Mouse (Mus musculus) limb, embryonic 14.5 days (tissue): ENCODE data around the gene Kdelc1. TPM values are rescaled to one million over a fixed set of nuclear protein-coding genes. Genes with fewer than 3 reads are reported as not detected.

Experiments used
- ATAC-seq: fragments of 200-750 bp; cut with Nextera tagmentation; 2 replicates; pipeline ENCODE4 v1.8.0; 2017; ENCODE audit warnings: low read depth, moderate number of reproducible peaks, moderate TSS enrichment; ENCODE audit not compliant: low FRiP score
- DNase-seq: peaks from one replicate; pipeline ENCODE4 v3.0.0-alpha.2; 2015; ENCODE audit warnings: low spot score
- H3K27ac ChIP-seq: fragments of 300-500 bp; sonication (generic); replicated peaks from 2 replicates; pipeline ENCODE4 v1.5.1; 2014; ENCODE audit warnings: low read depth, mild to moderate bottlenecking, low read length, moderate library complexity, mixed read lengths
- H3K27me3 ChIP-seq: fragments of 300-500 bp; sonication (generic); 2 replicates; pipeline ENCODE4 v1.6.1; 2014; ENCODE audit warnings: low read length, mixed read lengths; ENCODE audit not compliant: control insufficient read depth, insufficient read depth
- H3K36me3 ChIP-seq: fragments of 300-500 bp; sonication (generic); 2 replicates; pipeline ENCODE4 v1.6.1; 2014; ENCODE audit warnings: mild to moderate bottlenecking, low read length, moderate library complexity, mixed read lengths; ENCODE audit not compliant: control insufficient read depth, insufficient read depth
- H3K4me1 ChIP-seq: fragments of 300-500 bp; sonication (generic); 2 replicates; pipeline ENCODE4 v1.6.1; 2014; ENCODE audit warnings: antibody characterized with exemption, low read length, mixed read lengths; ENCODE audit not compliant: control insufficient read depth, insufficient read depth
- H3K4me2 ChIP-seq: fragments of 300-500 bp; sonication (generic); replicated peaks from 2 replicates; pipeline ENCODE4 v1.6.1; 2014; ENCODE audit warnings: low read depth, mild to moderate bottlenecking, low read length, moderate library complexity; ENCODE audit not compliant: severe bottlenecking
- H3K4me3 ChIP-seq: fragments of 300-500 bp; sonication (generic); replicated peaks from 2 replicates; pipeline ENCODE4 v1.5.1; 2014; ENCODE audit warnings: low read length
- H3K9ac ChIP-seq: fragments of 300-500 bp; sonication (generic); 2 replicates; pipeline ENCODE4 v1.6.1; 2014; ENCODE audit warnings: mild to moderate bottlenecking, low read depth, low read length, moderate library complexity; ENCODE audit not compliant: severe bottlenecking
- H3K9me3 ChIP-seq: fragments of 300-500 bp; sonication (generic); 2 replicates; pipeline ENCODE4 v1.6.1; 2016; ENCODE audit warnings: low read length; ENCODE audit not compliant: control insufficient read depth
- POLR2A ChIP-seq: fragments of 200-500 bp; IDR thresholded peaks from 2 replicates; pipeline ENCODE4 v1.8.0; 2012; ENCODE audit warnings: inconsistent platforms, mild to moderate bottlenecking, moderate library complexity, borderline replicate concordance; ENCODE audit not compliant: insufficient read depth, insufficient read length; ENCODE audit errors: extremely low read depth
- WGBS: fragments of 180-500 bp; shearing (Covaris S2); extraction: QIAGEN DNeasy Blood & Tissue Kit; methylation state at CpG from one replicate; pipeline ENCODE4 v1.1.7; 2014; 5-methylcytosine and 5-hydroxymethylcytosine counted together
- polyA plus RNA-seq, 2 experiments: library from polyadenylated mRNA; depleted of rRNA in 1 of 2; stranded (reverse) in 1 of 2; unstranded in 1 of 2; fragments of >200 nt; fragmentation: Nextera tagmentation in 1 of 2; extraction: Ambion mirVana in 1 of 2; gene quantifications; 2 replicates each; pipeline versions ENCODE4 v1.2.1 to v1.2.3; 2012 to 2014

The Kdelc1 gene
- polyA plus RNA-seq, 2 experiments = 68.3 to 69.7 TPM

DNA sequence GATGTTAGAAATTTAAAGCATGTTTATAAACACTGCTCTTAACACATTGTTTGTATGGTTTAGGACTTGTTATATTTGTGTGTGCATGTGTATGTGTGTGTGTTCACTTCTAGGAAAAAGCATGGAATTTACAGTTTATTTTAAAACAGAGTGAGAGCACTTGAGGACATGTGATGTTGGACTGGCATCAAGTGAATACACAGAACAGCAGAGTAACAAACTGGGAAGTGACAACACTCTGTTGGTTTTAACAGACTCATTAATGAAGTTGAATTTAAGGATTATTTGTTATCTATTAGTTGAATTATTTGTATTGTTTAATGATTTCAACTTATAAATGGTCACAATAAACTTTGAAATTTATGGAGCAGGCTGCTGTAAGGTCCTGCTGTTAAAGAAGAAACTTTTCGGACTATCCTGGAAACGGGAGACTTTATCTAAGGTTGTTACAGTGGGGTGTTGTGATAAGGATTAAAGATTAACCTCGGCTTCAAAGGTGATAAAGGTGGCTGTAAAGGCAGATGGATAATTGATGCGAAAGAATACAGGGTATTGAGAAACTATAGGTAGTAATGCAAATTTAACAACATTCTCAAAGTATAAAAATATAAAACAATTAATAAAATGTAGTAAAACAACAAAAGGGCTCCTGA lies 11.4 kb upstream of the Kdelc1 start:
- Histone ChIP-seq H3K36me3 (peaks cover 37% of the 10 kb centered on the region), H3K27me3 (no peaks in the 10 kb centered on the region), H3K27ac (no peak overlapping the region), H3K4me1 (no peaks in the 10 kb centered on the region), H3K4me3 (no peak overlapping the region), H3K4me2 (no peak overlapping the region), H3K9ac (no peak overlapping the region), H3K9me3 (no peaks in the 10 kb centered on the region)
- ATAC-seq = no peak
- DNase-seq = no peak
- no peak for TF ChIP-seq POLR2A
- 91% methylated on average over 4 of the region's 4 CpGs for WGBS

DNA sequence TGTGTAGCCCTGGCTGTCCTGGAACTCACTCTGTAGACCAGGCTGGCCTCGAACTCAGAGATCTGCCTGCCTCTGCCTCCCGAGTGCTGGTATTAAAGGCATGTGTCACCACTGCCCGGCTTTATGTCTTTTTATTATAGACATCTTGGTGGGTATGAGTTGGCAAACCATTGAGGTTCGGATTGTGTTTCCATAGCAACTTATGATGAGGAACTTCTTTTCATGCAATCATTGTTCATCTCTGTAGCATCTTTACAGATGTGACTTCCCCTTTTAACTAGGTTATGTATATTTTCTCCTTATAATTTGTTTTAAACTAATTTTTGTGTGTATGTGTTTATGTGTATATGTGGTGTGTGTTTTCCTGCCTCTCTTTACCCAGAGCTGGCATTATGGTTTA lies 7.0 kb upstream of the Kdelc1 start:
- ATAC-seq (no peak), DNase-seq (no peak)
- peaks cover 31% of the 10 kb centered on the region for H3K36me3 ChIP-seq
- 93% methylated on average over 4 of the region's 4 CpGs for WGBS
- 0 out of 2 replicates have a peak, but pooled peaks cover under 1% of the 10 kb centered on the region for H3K4me1 ChIP-seq
- no peak overlapping the region for H3K4me3 ChIP-seq
- H3K9me3 ChIP-seq = no peaks in the 10 kb centered on the region
- no peak overlapping the region for H3K9ac ChIP-seq
- no peak for TF ChIP-seq POLR2A
- no peak overlapping the region for H3K27ac ChIP-seq
- no peak overlapping the region for H3K4me2 ChIP-seq
- H3K27me3 ChIP-seq = no peaks in the 10 kb centered on the region

DNA sequence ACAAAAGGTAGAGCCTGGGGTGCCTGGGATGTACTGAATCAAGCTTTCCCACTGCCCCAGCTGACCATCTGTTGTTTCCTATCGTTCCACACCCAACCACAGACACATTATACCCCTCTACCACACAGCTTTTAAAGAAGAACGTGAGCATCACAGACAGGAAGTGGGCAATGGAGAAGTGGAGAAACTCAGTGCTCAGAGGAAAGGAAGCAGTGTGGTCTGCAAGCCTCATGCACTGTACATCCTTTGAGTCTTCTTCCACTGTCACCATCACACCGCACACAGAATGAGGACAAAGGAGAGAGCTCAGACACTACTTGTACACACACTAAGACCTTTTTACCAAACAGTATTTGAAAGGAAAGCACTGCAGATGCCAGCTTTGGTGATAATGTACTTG lies 3.6 kb upstream of the Kdelc1 start:
- H3K27me3 ChIP-seq = no peaks in the 10 kb centered on the region
- peaks cover 12% of the 10 kb centered on the region; the same call in 1 of the 2 replicates for H3K36me3 ChIP-seq
- no peak overlapping the region for H3K27ac ChIP-seq
- no peaks in the 10 kb centered on the region for H3K9me3 ChIP-seq
- no peak for DNase-seq
- no peak overlapping the region for H3K4me3 ChIP-seq
- H3K4me1 ChIP-seq = 0 out of 2 replicates have a peak, but pooled peaks cover 6% of the 10 kb centered on the region
- H3K4me2 ChIP-seq = no peak overlapping the region
- 86% methylated on average over 3 of the region's 3 CpGs for WGBS
- no peak overlapping the region for H3K9ac ChIP-seq
- no peak for ATAC-seq
- TF ChIP-seq POLR2A = no peak

DNA sequence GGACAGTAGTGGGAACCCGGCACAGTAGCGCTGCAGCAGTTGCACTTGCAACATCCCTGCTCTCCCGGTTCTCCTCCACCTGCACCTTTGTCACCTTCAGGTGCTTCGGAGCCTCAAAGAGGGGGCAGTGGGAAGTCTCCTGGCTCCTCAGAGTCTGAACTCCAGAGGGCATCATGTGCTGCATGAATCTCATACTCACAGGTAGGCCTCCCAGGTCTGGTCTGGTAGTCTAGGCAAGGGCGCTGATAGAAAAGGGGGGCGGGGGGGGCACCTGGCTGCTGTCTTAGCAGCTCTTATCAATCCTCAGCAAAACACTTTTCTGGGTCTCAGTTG lies 1.4 kb upstream of the Kdelc1 start:
- Histone ChIP-seq H3K27me3 (no peaks in the 10 kb centered on the region), H3K9me3 (no peaks in the 10 kb centered on the region), H3K27ac (peak overlapping the region; percentile 94), H3K36me3 (peaks cover 15% of the 10 kb centered on the region), H3K9ac (peak overlapping the region; percentile 87), H3K4me1 (0 out of 2 replicates have a peak, but pooled peaks cover 6% of the 10 kb centered on the region), H3K4me2 (peak overlapping the region; percentile 82), H3K4me3 (peak overlapping the region; percentile 63)
- DNase-seq = peak; percentile 9
- no peak for TF ChIP-seq POLR2A
- WGBS = 3% methylated on average over 6 of the region's 6 CpGs
- no peak for ATAC-seq

DNA sequence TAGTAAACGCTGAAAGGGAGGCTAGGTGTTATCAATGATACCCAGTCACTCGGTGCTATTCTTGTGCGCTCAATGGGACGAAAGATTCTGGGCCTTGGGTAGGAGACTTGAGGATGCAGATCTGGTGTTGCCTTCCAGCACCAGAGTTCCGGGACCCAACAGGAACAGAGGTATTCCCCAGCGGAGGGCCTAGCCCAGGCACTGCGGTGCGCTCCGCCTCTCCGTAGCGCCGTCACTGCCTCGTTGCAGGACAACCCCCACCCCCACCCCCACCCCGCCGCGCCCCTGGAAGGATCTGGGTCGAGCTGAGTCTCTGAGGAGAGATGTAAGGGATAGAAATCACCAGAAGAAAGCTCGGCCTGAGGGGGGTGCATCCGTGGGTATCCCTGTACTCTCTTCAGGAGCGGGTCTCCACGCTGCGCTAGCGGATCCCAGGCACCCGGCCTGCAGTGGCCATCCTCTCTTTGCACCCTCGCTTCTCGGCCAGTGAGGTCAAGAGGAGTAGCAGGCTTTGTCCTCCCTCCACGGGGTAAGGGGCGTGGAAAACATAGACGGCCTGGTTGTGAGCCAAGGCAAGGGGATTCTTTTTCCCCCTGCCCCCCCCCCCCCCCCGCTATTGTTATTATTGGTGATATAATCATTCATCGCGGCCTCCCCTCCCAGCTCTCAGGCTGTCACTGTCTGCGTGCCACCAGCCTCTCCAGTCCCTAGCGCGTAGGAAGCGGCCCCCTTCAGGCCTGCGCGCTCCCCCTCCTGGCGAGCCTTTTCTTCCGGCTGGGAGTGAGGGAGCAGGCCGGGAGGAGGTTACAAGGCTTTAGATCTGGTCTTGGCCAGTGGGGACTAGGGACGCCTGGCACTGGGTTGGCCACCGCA lies 829 bp upstream of the Kdelc1 start:
- Histone ChIP-seq H3K27ac (peak overlapping the region; percentile 94), H3K9me3 (no peaks in the 10 kb centered on the region), H3K9ac (peak overlapping the region; percentile 87), H3K4me3 (peak overlapping the region; percentile 63), H3K36me3 (peaks cover 18% of the 10 kb centered on the region), H3K27me3 (no peaks in the 10 kb centered on the region), H3K4me1 (0 out of 2 replicates have a peak, but pooled peaks cover 6% of the 10 kb centered on the region), H3K4me2 (peak overlapping the region; percentile 82)
- peak; percentile 79 for ATAC-seq
- peak; percentile 48; the same call in 1 of the 2 replicates for TF ChIP-seq POLR2A
- peak; percentile 83 for DNase-seq
- WGBS = 1% methylated on average over 27 of the region's 43 CpGs
